Mouse (Mus musculus): Measurements from ENCODE around the gene Gm17428. TPM values are rescaled to one million over a fixed set of nuclear protein-coding genes. Genes with fewer than 3 reads are reported as not detected.
"Not testable (repeated sequence)": the region's sequence is repeated elsewhere in the genome, so short reads cannot be mapped to it uniquely, and the experiment has no call there.

The Gm17428 gene
- polyA plus RNA-seq, 1 experiment from 2014 or later = not detected

GRCm38 (mm10) chr14:54955481-54955880 is 21.3 kb upstream of the Gm17428 start:
- no peaks in the 10 kb centered on the region for H3K4me1 ChIP-seq (ENCODE audit: control insufficient read depth, insufficient read depth, low read length)
- no peak overlapping the region for H3K4me3 ChIP-seq (ENCODE audit: low read depth, low read length)
- no peak overlapping the region for H3K9ac ChIP-seq (replicated peaks; ENCODE audit: low read length)
- H3K27me3 ChIP-seq (ENCODE audit: control insufficient read depth, insufficient read depth, low read length) = no peaks in the 10 kb centered on the region
- no peak for ATAC-seq (replicated peaks; ENCODE audit: insufficient number of reproducible peaks, low FRiP score, low TSS enrichment, low read depth)
- no peak for DNase-seq (ENCODE audit: low spot score)
- H3K36me3 ChIP-seq (replicated peaks; ENCODE audit: control insufficient read depth, insufficient read depth, low read depth, low read length) = no peaks in the 10 kb centered on the region
- no peaks in the 10 kb centered on the region for H3K9me3 ChIP-seq (replicated peaks; ENCODE audit: control insufficient read depth, low read length)
- H3K4me2 ChIP-seq (ENCODE audit: low read depth, low read length) = no peak overlapping the region
- 83% methylated on average over 3 of the region's 3 CpGs for WGBS
- H3K27ac ChIP-seq (replicated peaks; ENCODE audit: low read depth, low read length) = no peak overlapping the region

GRCm38 (mm10) chr14:54956533-54956932 is 20.2 kb upstream of the Gm17428 start:
- H3K4me2 ChIP-seq (ENCODE audit: low read depth, low read length) = no peak overlapping the region
- H3K27ac ChIP-seq (replicated peaks; ENCODE audit: low read depth, low read length) = no peak overlapping the region
- DNase-seq (ENCODE audit: low spot score) = no peak
- H3K9ac ChIP-seq (replicated peaks; ENCODE audit: low read length) = no peak overlapping the region
- no peaks in the 10 kb centered on the region for H3K4me1 ChIP-seq (ENCODE audit: control insufficient read depth, insufficient read depth, low read length)
- H3K4me3 ChIP-seq (ENCODE audit: low read depth, low read length) = no peak overlapping the region
- H3K27me3 ChIP-seq (ENCODE audit: control insufficient read depth, insufficient read depth, low read length) = no peaks in the 10 kb centered on the region
- H3K36me3 ChIP-seq (replicated peaks; ENCODE audit: control insufficient read depth, insufficient read depth, low read depth, low read length) = no peaks in the 10 kb centered on the region
- no peaks in the 10 kb centered on the region for H3K9me3 ChIP-seq (replicated peaks; ENCODE audit: control insufficient read depth, low read length)
- whole genome bisulfite sequencing = 85% methylated on average over 9 of the region's 9 CpGs
- no peak for ATAC-seq (replicated peaks; ENCODE audit: insufficient number of reproducible peaks, low FRiP score, low TSS enrichment, low read depth)

- H3K27me3 ChIP-seq (ENCODE audit: control insufficient read depth, insufficient read depth, low read length) = no peaks in the 10 kb centered on the region
- no peak overlapping the region for H3K27ac ChIP-seq (replicated peaks; ENCODE audit: low read depth, low read length)
- no peak for DNase-seq (ENCODE audit: low spot score)
- no peak overlapping the region for H3K4me2 ChIP-seq (ENCODE audit: low read depth, low read length)
- H3K9me3 ChIP-seq (replicated peaks; ENCODE audit: control insufficient read depth, low read length) = no peaks in the 10 kb centered on the region
- no peak overlapping the region for H3K4me3 ChIP-seq (ENCODE audit: low read depth, low read length)
- no peak overlapping the region for H3K9ac ChIP-seq (replicated peaks; ENCODE audit: low read length)
- no peaks in the 10 kb centered on the region for H3K4me1 ChIP-seq (ENCODE audit: control insufficient read depth, insufficient read depth, low read length)
- H3K36me3 ChIP-seq (replicated peaks; ENCODE audit: control insufficient read depth, insufficient read depth, low read depth, low read length) = no peaks in the 10 kb centered on the region
- no peak for ATAC-seq (replicated peaks; ENCODE audit: insufficient number of reproducible peaks, low FRiP score, low TSS enrichment, low read depth)
- 84% methylated on average over 4 of the region's 4 CpGs for WGBS
Measured at GRCm38 (mm10) chr14:54958503-54958902, 18.2 kb upstream of the Gm17428 start.

GRCm38 (mm10) chr14:54959197-54959596 is 17.5 kb upstream of the Gm17428 start:
- no peak overlapping the region for H3K4me3 ChIP-seq (ENCODE audit: low read depth, low read length)
- 90% methylated on average over 3 of the region's 3 CpGs for WGBS

GRCm38 (mm10) chr14:54959853-54960613 is 16.7 kb upstream of the Gm17428 start:
- 87% methylated on average over 12 of the region's 12 CpGs for WGBS
- not testable (repeated sequence) for H3K9ac ChIP-seq (replicated peaks; ENCODE audit: low read length); H3K4me2 ChIP-seq (ENCODE audit: low read depth, low read length); H3K9me3 ChIP-seq (replicated peaks; ENCODE audit: control insufficient read depth, low read length); H3K36me3 ChIP-seq (replicated peaks; ENCODE audit: control insufficient read depth, insufficient read depth, low read depth, low read length); DNase-seq (ENCODE audit: low spot score); H3K27me3 ChIP-seq (ENCODE audit: control insufficient read depth, insufficient read depth, low read length); H3K27ac ChIP-seq (replicated peaks; ENCODE audit: low read depth, low read length); H3K4me3 ChIP-seq (ENCODE audit: low read depth, low read length); ATAC-seq (replicated peaks; ENCODE audit: insufficient number of reproducible peaks, low FRiP score, low TSS enrichment, low read depth); H3K4me1 ChIP-seq (ENCODE audit: control insufficient read depth, insufficient read depth, low read length)

More at GRCm38 (mm10) chr14:54959197-54959596, 17.5 kb upstream of the Gm17428 start:
- no peaks in the 10 kb centered on the region for H3K36me3 ChIP-seq (replicated peaks; ENCODE audit: control insufficient read depth, insufficient read depth, low read depth, low read length)
- no peaks in the 10 kb centered on the region for H3K9me3 ChIP-seq (replicated peaks; ENCODE audit: control insufficient read depth, low read length)
- H3K27me3 ChIP-seq (ENCODE audit: control insufficient read depth, insufficient read depth, low read length) = no peaks in the 10 kb centered on the region
- no peaks in the 10 kb centered on the region for H3K4me1 ChIP-seq (ENCODE audit: control insufficient read depth, insufficient read depth, low read length)
- ATAC-seq (replicated peaks; ENCODE audit: insufficient number of reproducible peaks, low FRiP score, low TSS enrichment, low read depth) (no peak), DNase-seq (ENCODE audit: low spot score) (no peak)
- H3K4me2 ChIP-seq (ENCODE audit: low read depth, low read length) = no peak overlapping the region
- no peak overlapping the region for H3K9ac ChIP-seq (replicated peaks; ENCODE audit: low read length)
- no peak overlapping the region for H3K27ac ChIP-seq (replicated peaks; ENCODE audit: low read depth, low read length)

GRCm38 (mm10) chr14:54960769-54961168 is 16.0 kb upstream of the Gm17428 start:
- Histone ChIP-seq H3K4me3 (ENCODE audit: low read depth, low read length) (no peak overlapping the region), H3K27ac (replicated peaks; ENCODE audit: low read depth, low read length) (no peak overlapping the region), H3K9me3 (replicated peaks; ENCODE audit: control insufficient read depth, low read length) (no peaks in the 10 kb centered on the region), H3K4me2 (ENCODE audit: low read depth, low read length) (no peak overlapping the region), H3K9ac (replicated peaks; ENCODE audit: low read length) (no peak overlapping the region), H3K27me3 (ENCODE audit: control insufficient read depth, insufficient read depth, low read length) (no peaks in the 10 kb centered on the region), H3K4me1 (ENCODE audit: control insufficient read depth, insufficient read depth, low read length) (no peaks in the 10 kb centered on the region), H3K36me3 (replicated peaks; ENCODE audit: control insufficient read depth, insufficient read depth, low read depth, low read length) (no peaks in the 10 kb centered on the region)
- 68% methylated on average over 10 of the region's 10 CpGs for WGBS
- DNase-seq (ENCODE audit: low spot score) = peak; percentile 5
- ATAC-seq (replicated peaks; ENCODE audit: insufficient number of reproducible peaks, low FRiP score, low TSS enrichment, low read depth) = no peak

GRCm38 (mm10) chr14:54961487-54961886 is 15.2 kb upstream of the Gm17428 start:
- Histone ChIP-seq H3K9ac (replicated peaks; ENCODE audit: low read length) (no peak overlapping the region), H3K36me3 (replicated peaks; ENCODE audit: control insufficient read depth, insufficient read depth, low read depth, low read length) (no peaks in the 10 kb centered on the region), H3K4me2 (ENCODE audit: low read depth, low read length) (no peak overlapping the region), H3K27me3 (ENCODE audit: control insufficient read depth, insufficient read depth, low read length) (no peaks in the 10 kb centered on the region), H3K9me3 (replicated peaks; ENCODE audit: control insufficient read depth, low read length) (no peaks in the 10 kb centered on the region), H3K27ac (replicated peaks; ENCODE audit: low read depth, low read length) (no peak overlapping the region), H3K4me3 (ENCODE audit: low read depth, low read length) (no peak overlapping the region), H3K4me1 (ENCODE audit: control insufficient read depth, insufficient read depth, low read length) (no peaks in the 10 kb centered on the region)
- DNase-seq (ENCODE audit: low spot score) = no peak
- WGBS = 77% methylated on average over 5 of the region's 5 CpGs
- ATAC-seq (replicated peaks; ENCODE audit: insufficient number of reproducible peaks, low FRiP score, low TSS enrichment, low read depth) = no peak

- no peaks in the 10 kb centered on the region for H3K36me3 ChIP-seq (replicated peaks; ENCODE audit: control insufficient read depth, insufficient read depth, low read depth, low read length)
- H3K9ac ChIP-seq (replicated peaks; ENCODE audit: low read length) = no peak overlapping the region
- H3K4me2 ChIP-seq (ENCODE audit: low read depth, low read length) = no peak overlapping the region
- DNase-seq (ENCODE audit: low spot score) (no peak), ATAC-seq (replicated peaks; ENCODE audit: insufficient number of reproducible peaks, low FRiP score, low TSS enrichment, low read depth) (no peak)
- 83% methylated on average over 7 of the region's 7 CpGs for WGBS
- H3K27ac ChIP-seq (replicated peaks; ENCODE audit: low read depth, low read length) = no peak overlapping the region
- no peaks in the 10 kb centered on the region for H3K4me1 ChIP-seq (ENCODE audit: control insufficient read depth, insufficient read depth, low read length)
- H3K9me3 ChIP-seq (replicated peaks; ENCODE audit: control insufficient read depth, low read length) = no peaks in the 10 kb centered on the region
- H3K4me3 ChIP-seq (ENCODE audit: low read depth, low read length) = no peak overlapping the region
- no peaks in the 10 kb centered on the region for H3K27me3 ChIP-seq (ENCODE audit: control insufficient read depth, insufficient read depth, low read length)
Measured at GRCm38 (mm10) chr14:54962714-54963113, 14.0 kb upstream of the Gm17428 start.

Measured in embryonic facial prominence, embryonic 11.5 days (tissue).